Mouse (Mus musculus): ENCODE results near the gene S1pr1. TPM values are rescaled to one million over a fixed set of nuclear protein-coding genes. Genes with fewer than 3 reads are reported as not detected.

The S1pr1 gene
- polyA plus RNA-seq, 1 experiment from 2014 or later: 17.6 TPM

GRCm38 (mm10) chr3:115660701-115661460 lies 54.0 kb downstream of the S1pr1 start:
- no peak overlapping the region for H3K4me2 ChIP-seq (replicated peaks; ENCODE audit: low read depth, low read length)
- ATAC-seq (ENCODE audit: insufficient number of reproducible peaks, insufficient read depth, low FRiP score, low read depth): peak; percentile 78; the same call in 1 of the 2 replicates
- H3K4me3 ChIP-seq (ENCODE audit: low read depth, low read length): no peak overlapping the region
- no peak overlapping the region for H3K27ac ChIP-seq (ENCODE audit: low read length)
- H3K9me3 ChIP-seq (ENCODE audit: control insufficient read depth, low read depth, low read length): no peaks in the 10 kb centered on the region
- no peaks in the 10 kb centered on the region for H3K36me3 ChIP-seq (ENCODE audit: control insufficient read depth, insufficient read depth, low read length)
- no peak overlapping the region for H3K9ac ChIP-seq (replicated peaks; ENCODE audit: low read depth, low read length)
- 46% methylated on average over 9 of the region's 9 CpGs for WGBS
- no peaks in the 10 kb centered on the region for H3K4me1 ChIP-seq (ENCODE audit: control insufficient read depth, insufficient read depth, low read length)
- no peaks in the 10 kb centered on the region for H3K27me3 ChIP-seq (ENCODE audit: control insufficient read depth, insufficient read depth, low read length)

Other genes starting within 250 kb of the S1pr1 start
- 30.3 and 30.8 TPM in 2 replicates for gene Dph5, start 172.8 kb upstream of the S1pr1 start, polyA plus RNA-seq (2014; fragmentation: Nextera tagmentation; extraction: Ambion mirVana)